ENCODE assay signal across 23 mouse cellular contexts in genomic region chr10:79581501-79581900, GRCm38 (mm10). TPM values are rescaled to one million over a fixed set of nuclear protein-coding genes. Genes with fewer than 3 reads are reported as not detected.
"Had no signal": no experiment of that assay in that cellular context is flagged by ENCODE, and none has a peak within 500 bp of the region (broad histone marks: within the 10 kb centered on the region; RNA-seq: fewer than 3 reads in every experiment).

No protein-coding gene starts in this region.

- H3K27me3 ChIP-seq: lung, embryonic 15.5 days; midbrain, embryonic 13.5 days; midbrain, embryonic 15.5 days; neural tube, embryonic 12.5 days had no signal

- H3K27ac ChIP-seq: liver, embryonic 13.5 days; liver, embryonic 15.5 days; lung, embryonic 15.5 days; macrophage; midbrain, embryonic 13.5 days; midbrain, embryonic 15.5 days; neural tube, embryonic 12.5 days had no signal

- H3K36me3 ChIP-seq: liver, embryonic 13.5 days; liver, embryonic 15.5 days; lung, embryonic 15.5 days; midbrain, embryonic 13.5 days; midbrain, embryonic 15.5 days; neural tube, embryonic 12.5 days had no signal

- H3K9ac ChIP-seq: liver, embryonic 13.5 days; liver, embryonic 15.5 days; liver, postnatal 0 days; lung, embryonic 15.5 days; midbrain, embryonic 13.5 days; midbrain, embryonic 15.5 days; neural tube, embryonic 12.5 days had no signal

- H3K4me3 ChIP-seq: liver, embryonic 13.5 days; liver, embryonic 15.5 days; lung, embryonic 15.5 days; megakaryocyte, embryonic 14.5 days; midbrain, embryonic 13.5 days; midbrain, embryonic 15.5 days; neural tube, embryonic 12.5 days had no signal

- H3K4me2 ChIP-seq: liver, embryonic 13.5 days; liver, embryonic 15.5 days; lung, embryonic 15.5 days; midbrain, embryonic 11.5 days; midbrain, embryonic 13.5 days; midbrain, embryonic 15.5 days; neural tube, embryonic 12.5 days had no signal

- H3K4me1 ChIP-seq: liver, embryonic 13.5 days; liver, embryonic 15.5 days; lung, embryonic 15.5 days; megakaryocyte, embryonic 14.5 days; midbrain, embryonic 13.5 days; midbrain, embryonic 15.5 days; neural tube, embryonic 12.5 days had no signal

- ATAC-seq: liver, postnatal 0 days; lung, postnatal 0 days; midbrain, embryonic 13.5 days; midbrain, embryonic 15.5 days had no signal

- H3K9me3 ChIP-seq: liver, embryonic 13.5 days; liver, embryonic 15.5 days; lung, embryonic 15.5 days; midbrain, embryonic 15.5 days; neural tube, embryonic 12.5 days had no signal

- DNase-seq: lung, adult 2 months; right cerebral cortex, postnatal 25 days; thymus, adult 18-20 months had no signal

RNA-seq across cellular contexts. Expression of gene Theg, which starts 5.6 kb away (rescaled TPM):
- total RNA-seq: megakaryocyte progenitor cell, adult 5-6 weeks; midbrain, postnatal 0 days; monocyte, adult 5-6 weeks; neutrophil, adult 5-6 weeks had no signal
- polyA plus RNA-seq: liver, embryonic 13.5 days; liver, embryonic 15.5 days; liver, postnatal 0 days; lung, adult 2 months; lung, embryonic 15.5 days; lung, postnatal 0 days; macrophage; midbrain, embryonic 11.5 days; midbrain, embryonic 13.5 days; midbrain, embryonic 15.5 days; midbrain, postnatal 0 days; neural tube, embryonic 12.5 days; neural tube, embryonic 14.5 days; small intestine, adult 2 months; stomach, embryonic 14.5 days; stomach, embryonic 16.5 days; thymus, postnatal 0 days had no signal

RNA-seq across cellular contexts. Expression of gene C2cd4c, which starts 32.3 kb away (rescaled TPM):
- total RNA-seq: megakaryocyte progenitor cell, adult 5-6 weeks; monocyte, adult 5-6 weeks; neutrophil, adult 5-6 weeks had no signal
- polyA plus RNA-seq: liver, embryonic 13.5 days; liver, embryonic 15.5 days; liver, postnatal 0 days; lung, adult 2 months; lung, embryonic 15.5 days; lung, postnatal 0 days; macrophage; neural tube, embryonic 12.5 days; thymus, postnatal 0 days had no signal

RNA-seq across cellular contexts. Expression of gene Shc2, which starts 56.2 kb away (rescaled TPM):
- total RNA-seq: megakaryocyte progenitor cell, adult 5-6 weeks; monocyte, adult 5-6 weeks; neutrophil, adult 5-6 weeks had no signal
